Mouse (Mus musculus): ENCODE data around the gene Enox2.

DNA sequence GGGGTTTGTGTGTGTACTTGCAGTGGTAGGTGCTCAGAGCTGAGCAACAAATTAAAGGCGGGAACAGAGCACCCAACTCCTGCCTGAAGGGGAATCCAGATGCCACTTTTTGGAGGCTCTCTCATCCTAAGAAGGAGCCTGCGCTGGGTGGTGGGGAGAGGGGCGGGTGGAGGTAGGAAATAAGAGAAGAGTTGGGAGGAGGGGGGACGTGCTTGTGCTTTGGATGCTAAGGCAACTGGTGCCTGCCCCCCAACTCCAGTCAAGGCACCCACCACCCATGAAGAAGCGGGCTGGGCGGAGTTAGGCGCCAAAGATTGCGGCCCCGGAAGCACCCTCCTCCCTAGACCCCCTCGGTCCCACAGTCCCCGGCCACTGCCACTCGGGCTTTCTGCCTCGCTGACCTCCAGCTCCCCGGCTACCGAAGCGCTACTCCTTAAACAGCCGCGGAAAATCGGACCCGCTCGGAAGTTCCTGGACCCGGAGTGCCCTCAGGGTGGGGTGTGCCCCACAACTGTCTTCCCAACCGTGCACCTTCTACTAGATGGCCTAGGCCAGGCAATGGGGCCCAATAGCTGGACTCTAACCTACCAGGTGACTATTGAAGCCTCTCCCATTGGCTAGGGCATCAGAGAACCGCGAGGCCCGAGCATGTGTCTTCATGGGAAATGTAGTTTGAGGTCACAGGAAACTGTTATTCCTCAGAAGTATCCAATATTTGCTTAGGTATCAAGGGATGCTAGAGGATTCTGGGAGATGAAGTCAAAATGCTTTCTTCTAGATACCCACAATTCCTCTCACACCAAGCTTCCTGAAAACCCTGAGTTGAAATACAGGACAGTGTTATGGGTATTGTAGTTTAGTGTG lies at the start of gene Enox2:
- no peak for TF ChIP-seq CTCF (IDR thresholded peaks at IDR 0.05; ENCODE audit: control insufficient read depth, insufficient read depth, insufficient read length)
- no peak for TF ChIP-seq MAX (IDR thresholded peaks at IDR 0.05)
- no peak for TF ChIP-seq MYOG (IDR thresholded peaks at IDR 0.05; ENCODE audit: control insufficient read depth, extremely low read depth, insufficient read length)
- peak; percentile 78 for TF ChIP-seq USF1 (IDR thresholded peaks at IDR 0.05; ENCODE audit: low read depth)

Data from C2C12 (cell line).